Mouse (Mus musculus): ENCODE measurements around the gene Det1.

GRCm38 (mm10) chr7:78787793-78788380 lies 59.2 kb downstream of the Det1 start:
- TF ChIP-seq CTCF (IDR thresholded peaks at IDR 0.05) (no peak), EP300 (IDR thresholded peaks at IDR 0.05) (no peak)

All from lung, postnatal 0 days (tissue).